Mouse (Mus musculus) frontal cortex, postnatal 10 days (tissue): Measurements from ENCODE around the gene Atg101.

Experiments
- DNase-seq, 2 experiments: peaks; one replicate each; pipeline ENCODE4 v3.0.0; 2022; ENCODE audit warnings: low spot score in 2 of 2, mixed read lengths in 1 of 2

Gene Atg101

GRCm38 (mm10) chr15:101253886-101254795 lies 29.9 kb upstream of the Atg101 start, which contains the start of gene Nr4a1:
Gene Nr4a1, plus strand, starts transcription at chr15:101254269.
- DNase-seq = peak in 1 of 2 experiments; percentile 78

GRCm38 (mm10) chr15:101255842-101256462 lies 28.1 kb upstream of the Atg101 start:
- DNase-seq = no peak

- peak in 1 of 2 experiments; percentile 7 for DNase-seq
Measured at GRCm38 (mm10) chr15:101256463-101257206, 27.4 kb upstream of the Atg101 start.

GRCm38 (mm10) chr15:101258420-101258819 lies 25.7 kb upstream of the Atg101 start:
- peak in 1 of 2 experiments; percentile 14 for DNase-seq

GRCm38 (mm10) chr15:101259922-101260321 lies 24.1 kb upstream of the Atg101 start:
- DNase-seq = no peak

- peak in 1 of 2 experiments; percentile 16 for DNase-seq
Measured at GRCm38 (mm10) chr15:101260387-101260786, 23.7 kb upstream of the Atg101 start.

GRCm38 (mm10) chr15:101260874-101261622 lies 23.0 kb upstream of the Atg101 start:
- DNase-seq = peak in 1 of 2 experiments; percentile 8

- peak in 1 of 2 experiments; percentile 23 for DNase-seq
Measured at GRCm38 (mm10) chr15:101262502-101262901, 21.6 kb upstream of the Atg101 start.

GRCm38 (mm10) chr15:101266132-101266963 lies 17.7 kb upstream of the Atg101 start:
- peak; percentile 88 to 92 for DNase-seq

GRCm38 (mm10) chr15:101267053-101268032 lies 16.7 kb upstream of the Atg101 start:
- no peak for DNase-seq

- peak in 1 of 2 experiments; percentile 13 for DNase-seq
Measured at GRCm38 (mm10) chr15:101270101-101270820, 13.8 kb upstream of the Atg101 start.

GRCm38 (mm10) chr15:101271107-101271506 lies 13.0 kb upstream of the Atg101 start:
- DNase-seq = no peak

- DNase-seq = peak in 1 of 2 experiments; percentile 14
Measured at GRCm38 (mm10) chr15:101271513-101271912, 12.6 kb upstream of the Atg101 start.

GRCm38 (mm10) chr15:101274380-101274779 lies 9.7 kb upstream of the Atg101 start:
- no peak for DNase-seq

GRCm38 (mm10) chr15:101277351-101277899 lies 6.6 kb upstream of the Atg101 start:
- DNase-seq = peak; percentile 54 to 56

- no peak for DNase-seq
Measured at GRCm38 (mm10) chr15:101278589-101278988, 5.5 kb upstream of the Atg101 start.

- DNase-seq = no peak
Measured at GRCm38 (mm10) chr15:101279430-101279999, 4.6 kb upstream of the Atg101 start.

GRCm38 (mm10) chr15:101282471-101282870 lies 1.6 kb upstream of the Atg101 start:
- no peak for DNase-seq
